Mouse (Mus musculus) limb, embryonic 13.5 days (tissue): Measurements from ENCODE around the gene Elovl3. TPM values are rescaled to one million over a fixed set of nuclear protein-coding genes. Genes with fewer than 3 reads are reported as not detected.
A peak's percentile ranks its signal among the peaks of the same experiment; 100 is the strongest.
"Not testable (repeated sequence)": the region's sequence is repeated elsewhere in the genome, so short reads cannot be mapped to it uniquely, and the experiment has no call there.

Experiments used
- ATAC-seq: fragments of 200-750 bp; cut with Nextera tagmentation; 2 replicates; pipeline ENCODE4 v1.8.0; 2017; ENCODE audit warnings: low read depth, moderate number of reproducible peaks, moderate TSS enrichment; ENCODE audit not compliant: low FRiP score
- H3K27ac ChIP-seq: fragments of 300-500 bp; sonication (generic); 2 replicates; pipeline ENCODE4 v1.5.1; 2015; ENCODE audit warnings: inconsistent platforms, mild to moderate bottlenecking, moderate library complexity
- H3K27me3 ChIP-seq: fragments of 300-500 bp; sonication (generic); 2 replicates; pipeline ENCODE4 v1.6.1; 2015; ENCODE audit warnings: mild to moderate bottlenecking, inconsistent platforms
- H3K36me3 ChIP-seq: fragments of 300-500 bp; sonication (generic); 2 replicates; pipeline ENCODE4 v1.6.1; 2015; ENCODE audit warnings: inconsistent platforms, mild to moderate bottlenecking, moderate library complexity
- H3K4me1 ChIP-seq: fragments of 300-500 bp; sonication (generic); 2 replicates; pipeline ENCODE4 v1.6.1; 2015; ENCODE audit warnings: inconsistent platforms
- H3K4me2 ChIP-seq: fragments of 300-500 bp; sonication (generic); replicated peaks from 2 replicates; pipeline ENCODE4 v1.6.1; 2015; ENCODE audit warnings: inconsistent platforms, mild to moderate bottlenecking, moderate library complexity
- H3K4me3 ChIP-seq: fragments of 300-500 bp; sonication (generic); 2 replicates; pipeline ENCODE4 v1.5.1; 2015; ENCODE audit warnings: moderate library complexity, mild to moderate bottlenecking, inconsistent platforms
- H3K9ac ChIP-seq: fragments of 300-500 bp; sonication (generic); 2 replicates; pipeline ENCODE4 v1.6.1; 2015; ENCODE audit warnings: mild to moderate bottlenecking, inconsistent platforms
- H3K9me3 ChIP-seq: fragments of 300-500 bp; sonication (generic); 2 replicates; pipeline ENCODE4 v1.6.1; 2016; ENCODE audit warnings: inconsistent platforms
- WGBS: fragments of 180-500 bp; shearing (Covaris S2); methylation state at CpG from one replicate; pipeline ENCODE4 v1.1.7; 2015; 5-methylcytosine and 5-hydroxymethylcytosine counted together
- polyA plus RNA-seq: library from polyadenylated mRNA; unstranded; fragments of >200 nt; fragmentation: Nextera tagmentation; extraction: Ambion mirVana; gene quantifications from 2 replicates; pipeline ENCODE4 v1.2.1, GENCODE M21; 2015

Elovl3 gene
- polyA plus RNA-seq, 1 experiment from 2014 or later: 0.59 TPM

DNA sequence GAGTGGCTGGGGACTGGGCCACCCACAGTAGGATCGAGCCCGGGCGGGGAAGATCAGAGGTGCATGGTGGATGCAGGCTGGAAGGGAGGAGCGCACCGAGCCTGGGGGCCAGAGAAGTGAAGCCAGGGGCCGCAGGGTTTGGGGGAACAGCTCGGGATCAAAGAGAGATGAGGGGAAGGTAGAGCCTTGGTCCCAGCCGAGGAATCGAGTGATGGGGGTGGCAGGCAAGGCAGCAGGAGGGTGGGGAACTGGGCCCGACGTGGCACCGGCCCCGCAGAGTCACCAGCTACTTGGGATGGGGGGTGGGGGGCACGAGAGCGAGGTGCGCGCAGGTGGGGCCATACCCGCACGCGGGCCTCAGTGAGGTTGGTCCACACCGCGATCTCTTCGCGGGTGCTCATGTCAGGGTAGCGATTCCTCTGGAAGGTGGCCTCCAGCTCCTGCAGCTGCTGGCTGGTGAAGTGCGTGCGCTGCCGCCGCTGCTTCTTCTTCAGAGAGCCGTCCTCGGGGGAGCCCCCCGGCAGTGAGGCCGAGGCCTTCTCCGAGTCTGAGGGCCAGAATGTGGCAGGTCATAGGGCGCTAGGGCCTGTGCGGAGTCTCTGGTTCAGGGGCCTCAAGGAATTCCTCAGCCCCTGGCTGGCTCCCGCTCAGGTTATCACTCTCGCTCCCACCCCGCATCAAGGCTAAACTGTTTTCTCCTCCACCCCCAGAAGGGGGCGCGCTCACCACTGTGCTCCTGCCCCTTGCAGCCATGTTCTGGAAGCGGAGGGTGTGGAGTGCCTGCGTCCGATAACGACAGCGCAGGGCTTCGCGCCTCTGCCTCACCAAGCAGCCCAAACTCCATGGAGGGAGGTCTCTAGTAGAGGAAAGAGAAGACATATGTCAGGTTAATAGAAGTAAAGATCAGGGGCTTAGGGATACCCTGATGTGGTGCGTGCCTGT lies 5.2 kb downstream of the Elovl3 start:
- no peak for ATAC-seq
- no peak overlapping the region for H3K27ac ChIP-seq
- H3K4me1 ChIP-seq: peaks cover 33% of the 10 kb centered on the region
- H3K36me3 ChIP-seq: no peaks in the 10 kb centered on the region
- peak overlapping the region; percentile 100 for H3K4me2 ChIP-seq
- H3K9ac ChIP-seq: peak overlapping the region; percentile 63
- H3K9me3 ChIP-seq: no peaks in the 10 kb centered on the region
- peak overlapping the region; percentile 61 for H3K4me3 ChIP-seq
- peaks cover 97% of the 10 kb centered on the region for H3K27me3 ChIP-seq
- WGBS: 5% methylated on average over 49 of the region's 49 CpGs

DNA sequence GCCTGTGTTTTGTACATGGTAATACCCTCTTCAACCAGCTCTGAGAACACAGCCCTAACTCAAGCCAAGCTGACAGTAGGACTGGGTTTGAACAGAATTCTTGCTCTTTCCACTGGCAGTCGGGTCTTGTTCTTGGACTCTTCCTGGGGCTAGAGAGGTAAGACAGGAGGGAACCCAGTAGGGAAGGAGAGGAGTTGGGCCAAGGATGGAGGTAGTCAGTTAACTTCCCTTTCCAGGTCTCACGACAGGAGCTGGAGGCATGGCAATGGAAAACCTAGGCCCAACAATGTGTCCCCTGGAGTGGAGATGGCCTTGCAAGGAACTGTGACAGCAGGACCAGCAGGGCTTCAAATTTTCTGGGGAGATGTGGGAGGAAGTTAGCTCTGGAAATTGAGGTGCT lies 8.6 kb downstream of the Elovl3 start:
- Histone ChIP-seq H3K27ac (no peak overlapping the region), H3K4me3 (no peak overlapping the region), H3K27me3 (peaks cover 99% of the 10 kb centered on the region), H3K36me3 (no peaks in the 10 kb centered on the region), H3K9me3 (no peaks in the 10 kb centered on the region), H3K4me2 (no peak overlapping the region), H3K9ac (peak overlapping the region; percentile 31; the same call in 1 of the 2 replicates), H3K4me1 (peaks cover 30% of the 10 kb centered on the region)
- ATAC-seq: no peak
- 60% methylated on average over 2 of the region's 2 CpGs for WGBS

DNA sequence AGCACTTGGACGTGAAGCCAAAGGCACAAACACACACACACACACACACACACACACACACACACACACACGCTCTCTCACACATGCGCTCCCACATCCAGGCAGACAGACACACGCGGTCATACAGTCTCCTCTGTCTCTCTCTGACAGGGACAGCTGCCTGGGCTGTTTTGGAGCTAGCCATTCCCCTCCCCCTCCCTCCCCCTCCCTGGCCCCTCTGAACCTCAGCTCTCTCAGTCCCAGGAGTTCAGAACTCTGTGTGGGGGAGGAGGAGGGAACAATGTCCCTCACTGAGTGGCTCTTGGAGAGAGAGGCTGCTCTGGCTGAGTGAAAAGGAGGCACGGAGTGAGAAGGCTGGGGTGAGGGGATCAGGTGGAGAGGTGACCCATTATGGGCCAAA lies 9.4 kb downstream of the Elovl3 start:
- H3K4me1 ChIP-seq: peaks cover 22% of the 10 kb centered on the region
- no peaks in the 10 kb centered on the region for H3K36me3 ChIP-seq
- H3K27me3 ChIP-seq: peaks cover 99% of the 10 kb centered on the region
- H3K4me2 ChIP-seq: no peak overlapping the region
- ATAC-seq: peak; percentile 76
- H3K27ac ChIP-seq: no peak overlapping the region
- no peak overlapping the region for H3K9ac ChIP-seq
- 16% methylated on average over 6 of the region's 6 CpGs for WGBS
- no peaks in the 10 kb centered on the region for H3K9me3 ChIP-seq
- no peak overlapping the region for H3K4me3 ChIP-seq

DNA sequence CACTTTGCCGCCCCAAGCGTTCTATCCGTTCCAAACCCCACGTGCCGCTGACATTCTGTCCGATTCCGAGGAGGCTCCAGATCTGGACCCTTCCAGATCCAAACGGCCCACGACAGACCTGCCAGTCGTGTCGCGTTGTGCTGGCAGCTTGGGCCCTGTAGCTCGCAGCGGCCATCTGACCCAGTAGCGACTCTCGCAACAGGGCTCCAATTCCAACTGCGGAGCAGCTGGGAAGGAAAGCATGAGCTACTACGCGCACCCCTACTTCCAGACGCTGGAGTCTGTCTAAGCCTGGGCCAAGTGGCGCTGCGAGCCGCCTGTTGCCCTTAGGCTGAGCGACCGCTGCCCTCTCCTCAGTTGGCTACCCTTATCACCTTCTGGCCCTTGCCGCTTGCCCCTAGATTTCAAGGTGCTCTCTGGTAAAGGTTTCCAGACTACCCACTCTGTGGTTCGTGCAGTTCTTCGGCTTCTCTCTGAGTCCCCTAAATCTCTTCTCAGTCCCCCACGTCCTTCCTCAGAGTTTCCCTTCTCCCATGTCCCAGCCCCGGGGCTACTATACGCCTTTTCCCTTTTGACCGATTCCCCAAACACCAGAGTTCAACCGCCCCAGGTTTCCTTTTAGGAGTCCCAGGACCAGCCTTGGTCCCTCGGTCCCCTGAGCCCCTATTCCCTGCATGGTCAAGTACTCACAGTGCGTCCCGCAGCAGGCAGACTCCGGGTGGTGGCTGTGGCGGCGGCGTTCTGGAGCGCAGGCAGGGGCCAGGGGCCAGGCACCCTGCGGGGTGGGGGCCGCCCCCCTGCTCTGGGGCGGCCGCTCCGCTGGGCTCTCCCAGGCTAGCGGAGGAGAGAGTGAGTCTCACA lies 16.0 kb downstream of the Elovl3 start, which contains the start of gene Pitx3:
Gene Pitx3 (minus strand): TSS at position 816 of the 861 bp plus-strand sequence.
- H3K4me1 ChIP-seq: peaks cover 21% of the 10 kb centered on the region
- peak within 1 kb of the TSS; percentile 94 for H3K4me2 ChIP-seq
- H3K27me3 ChIP-seq: peaks cover 83% of the 10 kb centered on the region
- H3K4me3 ChIP-seq: peak within 1 kb of the TSS; percentile 54
- no peak within 1 kb of the TSS for H3K27ac ChIP-seq
- ATAC-seq: no peak; the same call in 1 of the 2 replicates
- WGBS: 1% methylated on average over 47 of the region's 47 CpGs
- peak within 1 kb of the TSS; percentile 65 for H3K9ac ChIP-seq
- no peaks in the 10 kb centered on the region for H3K9me3 ChIP-seq
- no peaks in the 10 kb centered on the region for H3K36me3 ChIP-seq

DNA sequence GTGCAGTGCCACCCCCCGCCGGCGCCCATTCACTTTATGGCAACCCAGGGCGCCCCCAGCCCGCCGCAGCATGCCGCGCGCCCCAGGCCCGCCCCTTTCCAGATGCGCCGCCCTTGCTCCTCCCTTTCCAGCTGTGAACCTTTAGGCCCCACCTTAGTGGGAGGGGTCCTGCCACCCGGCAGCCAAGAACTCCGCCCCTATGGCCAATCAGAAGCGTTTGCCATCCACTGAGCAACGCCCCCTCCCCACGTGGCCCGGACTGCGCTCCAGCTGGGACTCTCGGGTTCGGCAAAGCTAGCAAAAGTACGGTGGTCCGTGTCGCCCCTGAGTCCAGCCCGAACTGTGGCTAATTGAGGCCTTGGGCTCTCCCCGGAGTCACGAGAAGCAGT lies 16.7 kb downstream of the Elovl3 start:
- Histone ChIP-seq H3K4me1 (peaks cover 24% of the 10 kb centered on the region), H3K4me2 (peak overlapping the region; percentile 94), H3K36me3 (no peaks in the 10 kb centered on the region), H3K4me3 (peak overlapping the region; percentile 54), H3K27ac (no peak overlapping the region), H3K9ac (peak overlapping the region; percentile 65), H3K27me3 (peaks cover 77% of the 10 kb centered on the region), H3K9me3 (no peaks in the 10 kb centered on the region)
- under 1% methylated on average over 27 of the region's 27 CpGs for WGBS
- ATAC-seq: peak; percentile 82

DNA sequence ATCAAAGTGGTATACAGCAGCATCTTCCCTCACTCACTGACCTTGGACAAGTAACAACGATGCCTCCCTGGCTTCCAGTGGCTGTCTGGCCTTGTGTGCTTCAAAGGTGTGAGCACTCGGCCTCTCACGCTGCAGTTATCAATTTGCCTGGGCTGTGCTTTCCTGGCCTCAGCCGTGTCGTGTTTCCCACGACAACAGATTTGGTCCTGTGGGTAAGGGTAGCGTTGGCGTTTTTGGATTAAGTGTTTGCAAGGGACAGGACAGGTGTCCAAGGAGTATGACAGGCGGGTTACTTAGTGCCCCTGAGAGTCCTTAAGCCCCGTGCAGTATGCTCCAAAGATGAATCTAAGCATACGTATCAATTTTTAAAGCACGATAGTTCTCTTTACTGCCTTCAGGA lies 17.4 kb downstream of the Elovl3 start:
- 23% methylated on average over 12 of the region's 12 CpGs for WGBS
- Histone ChIP-seq H3K4me1 (peaks cover 32% of the 10 kb centered on the region), H3K27ac (no peak overlapping the region), H3K9me3 (no peaks in the 10 kb centered on the region), H3K4me2 (peak overlapping the region; percentile 94), H3K27me3 (peaks cover 69% of the 10 kb centered on the region), H3K36me3 (no peaks in the 10 kb centered on the region), H3K9ac (no peak overlapping the region), H3K4me3 (peak overlapping the region; percentile 54)
- ATAC-seq: no peak

DNA sequence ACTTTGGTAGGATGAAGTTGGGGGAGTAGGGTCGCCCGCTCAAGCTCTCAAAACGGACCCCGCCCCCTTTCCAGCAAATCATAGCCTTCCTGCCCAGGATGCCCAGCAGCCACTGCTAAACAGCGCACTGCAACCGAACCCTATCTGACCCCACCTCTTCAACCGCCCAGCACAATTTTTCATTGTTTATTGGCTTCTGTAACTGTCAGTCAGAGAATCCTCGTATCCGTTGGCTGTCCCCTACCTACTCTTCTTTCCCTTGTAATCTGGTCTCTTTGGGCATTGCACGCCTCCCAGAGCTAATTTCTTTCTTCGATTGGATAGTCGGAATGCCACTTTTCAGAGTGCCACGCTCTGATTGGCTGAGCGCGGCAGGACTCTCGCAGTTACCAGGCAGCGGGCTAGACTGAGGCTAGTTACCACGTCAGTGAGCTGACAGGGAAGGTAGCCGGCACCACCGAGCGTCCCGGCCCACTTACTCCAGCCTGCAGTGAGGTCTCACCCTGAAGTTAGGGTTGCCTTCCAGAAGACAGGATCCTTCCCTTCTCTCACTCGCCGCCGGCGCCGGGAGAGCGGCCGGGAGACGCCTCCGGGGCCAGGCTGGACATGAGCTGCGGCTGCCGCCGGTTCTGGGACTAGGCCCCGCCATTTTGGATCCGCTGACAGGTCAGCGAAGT lies 20.6 kb downstream of the Elovl3 start, which contains the start of gene Gbf1:
Gene Gbf1 (plus strand): TSS at position 383 of the 677 bp plus-strand sequence.
- H3K9me3 ChIP-seq: no peaks in the 10 kb centered on the region
- under 1% methylated on average over 35 of the region's 37 CpGs for WGBS
- peak within 1 kb of the TSS; percentile 85 for H3K4me2 ChIP-seq
- 0 out of 2 replicates have a peak, but pooled peaks cover 5% of the 10 kb centered on the region for H3K36me3 ChIP-seq
- ATAC-seq: peak; percentile 97
- H3K27me3 ChIP-seq: peaks cover 38% of the 10 kb centered on the region
- no peak within 1 kb of the TSS; the same call in 1 of the 2 replicates for H3K27ac ChIP-seq
- peaks cover 35% of the 10 kb centered on the region for H3K4me1 ChIP-seq
- H3K4me3 ChIP-seq: peak within 1 kb of the TSS; percentile 91
- H3K9ac ChIP-seq: peak within 1 kb of the TSS; percentile 82

DNA sequence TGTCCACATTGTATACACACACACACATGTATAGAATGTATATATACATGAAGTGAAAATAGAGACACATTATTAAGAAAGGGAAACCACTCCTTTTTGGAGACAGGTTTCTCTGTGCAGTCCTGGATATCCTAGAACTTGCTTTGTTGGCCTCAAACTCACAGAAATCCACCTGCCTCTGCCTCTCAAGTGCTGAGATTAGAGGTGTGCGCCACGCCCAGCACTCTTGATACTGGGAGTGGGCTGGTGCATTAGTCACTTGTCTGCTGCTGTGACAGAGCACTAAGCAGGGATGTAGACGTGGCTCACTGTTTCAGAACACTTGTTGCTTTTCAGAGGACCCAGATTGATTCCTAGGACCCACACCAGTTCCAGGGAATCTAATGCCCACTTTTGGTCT lies 34.3 kb downstream of the Elovl3 start:
- peaks cover 45% of the 10 kb centered on the region for H3K36me3 ChIP-seq
- H3K4me1 ChIP-seq: no peaks in the 10 kb centered on the region
- H3K4me3 ChIP-seq: no peak overlapping the region
- H3K9me3 ChIP-seq: no peaks in the 10 kb centered on the region
- no peak for ATAC-seq
- WGBS: 92% methylated on average over 3 of the region's 3 CpGs
- no peak overlapping the region for H3K4me2 ChIP-seq
- no peaks in the 10 kb centered on the region for H3K27me3 ChIP-seq
- no peak overlapping the region for H3K27ac ChIP-seq
- no peak overlapping the region for H3K9ac ChIP-seq

DNA sequence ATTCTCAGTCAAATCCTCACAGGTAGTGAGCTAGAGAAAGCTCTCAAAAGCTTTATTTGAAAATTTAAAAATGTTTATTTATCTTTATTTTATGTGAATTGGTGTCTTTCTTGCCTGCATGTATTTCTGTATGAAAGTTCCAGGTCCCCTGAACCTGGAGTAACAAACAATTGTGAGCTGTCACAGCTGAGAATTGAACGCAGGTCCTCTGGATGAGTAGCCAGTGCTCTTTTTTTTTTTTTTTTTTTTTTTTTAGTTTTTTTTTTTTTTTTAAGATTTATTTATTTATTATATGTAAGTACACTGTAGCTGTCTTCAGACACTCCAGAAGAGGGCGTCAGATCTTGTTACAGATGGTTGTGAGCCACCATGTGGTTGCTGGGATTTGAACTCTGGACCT lies 35.5 kb downstream of the Elovl3 start:
- not testable (repeated sequence) for H3K4me1 ChIP-seq, H3K27ac ChIP-seq, H3K9me3 ChIP-seq, H3K4me3 ChIP-seq, H3K4me2 ChIP-seq, H3K9ac ChIP-seq, ATAC-seq, H3K27me3 ChIP-seq
- WGBS: 67% methylated on average over 2 of the region's 2 CpGs
- peaks cover 57% of the 10 kb centered on the region for H3K36me3 ChIP-seq

DNA sequence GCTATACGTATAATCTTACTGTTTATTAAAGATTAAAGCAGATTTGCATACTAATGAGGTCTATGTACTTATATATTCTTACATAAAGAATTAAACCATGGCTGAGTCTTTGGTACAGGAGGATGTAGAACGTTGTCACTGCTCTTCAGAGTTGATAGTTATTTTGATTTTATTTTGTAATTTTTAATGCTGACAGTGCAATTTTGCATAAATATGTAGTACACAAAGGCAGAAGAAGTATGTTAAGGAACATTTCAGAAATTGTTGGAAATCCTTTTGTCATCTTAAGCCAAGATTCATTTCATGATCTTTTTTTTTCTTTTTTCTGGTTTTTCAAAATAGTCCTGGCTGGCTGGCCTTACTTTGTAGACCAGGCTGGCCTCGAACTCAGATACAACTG lies 37.7 kb downstream of the Elovl3 start:
- H3K4me2 ChIP-seq: no peak overlapping the region
- H3K36me3 ChIP-seq: peaks cover 43% of the 10 kb centered on the region
- H3K27ac ChIP-seq: no peak overlapping the region
- H3K4me1 ChIP-seq: no peaks in the 10 kb centered on the region
- ATAC-seq: no peak
- H3K4me3 ChIP-seq: no peak overlapping the region
- no peak overlapping the region for H3K9ac ChIP-seq
- no peaks in the 10 kb centered on the region for H3K9me3 ChIP-seq
- WGBS: 89% methylated on average over 3 of the region's 3 CpGs
- no peaks in the 10 kb centered on the region for H3K27me3 ChIP-seq

DNA sequence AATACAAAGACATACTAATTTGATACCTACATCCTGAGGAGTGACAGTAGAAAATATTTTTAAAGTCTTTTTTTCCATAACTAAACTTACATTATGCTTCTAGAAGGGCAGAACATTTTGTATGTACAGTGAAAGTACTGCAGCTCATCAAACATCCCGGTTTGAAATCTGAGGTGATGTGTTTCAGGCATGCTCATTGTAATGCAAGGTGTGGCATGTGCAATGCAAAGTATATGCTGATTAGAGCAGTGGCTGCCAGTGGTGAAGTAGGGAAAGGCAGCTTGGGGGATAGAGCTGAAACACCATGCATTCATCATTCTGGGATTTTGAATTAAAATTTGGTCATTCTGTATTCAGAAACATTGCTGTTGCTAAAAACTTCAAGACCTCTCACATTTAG lies 38.2 kb downstream of the Elovl3 start:
- H3K27ac ChIP-seq: no peak overlapping the region
- no peak overlapping the region for H3K4me3 ChIP-seq
- no peak overlapping the region for H3K4me2 ChIP-seq
- WGBS: 64% methylated on average over 1 of the region's 1 CpGs
- H3K4me1 ChIP-seq: no peaks in the 10 kb centered on the region
- H3K36me3 ChIP-seq: peaks cover 38% of the 10 kb centered on the region
- H3K27me3 ChIP-seq: no peaks in the 10 kb centered on the region
- no peak overlapping the region for H3K9ac ChIP-seq
- ATAC-seq: no peak
- no peaks in the 10 kb centered on the region for H3K9me3 ChIP-seq
